Mouse (Mus musculus): ENCODE measurements at regions not wholly inside any gene's neighbourhood (a gene's known extent, or its start where the extent isn't known, plus 50 kb on each side); places are given as distances from the start of the nearest gene placed in this dataset.

DNA sequence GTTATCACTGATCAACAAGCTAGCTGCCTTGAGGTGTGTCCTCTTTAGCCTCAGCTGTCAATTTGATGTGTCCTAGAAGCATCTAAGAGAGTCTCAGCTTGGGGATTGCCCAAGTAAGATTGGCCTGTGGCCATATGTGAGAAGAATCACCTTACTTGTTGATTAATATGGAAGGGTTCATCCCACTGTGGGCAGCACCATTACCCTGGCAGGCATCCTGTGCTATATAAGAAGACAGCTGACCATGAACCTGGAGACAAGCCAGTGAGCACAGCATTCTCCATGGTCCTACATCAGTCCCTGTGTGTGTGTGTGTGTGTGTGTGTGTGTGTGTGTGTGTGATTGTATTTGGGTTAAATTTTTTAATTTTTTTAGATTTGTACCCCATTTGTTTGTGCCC, 178.6 kb downstream of the Hlx start:
- TF ChIP-seq CTCF (IDR thresholded peaks at IDR 0.05; ENCODE audit: borderline replicate concordance, extremely low read depth, insufficient read depth, insufficient read length) (no peak), POLR2A (IDR thresholded peaks at IDR 0.05; ENCODE audit: borderline replicate concordance, extremely low read depth, insufficient read depth, insufficient read length, poor library complexity, severe bottlenecking) (no peak)

Measured in brain, embryonic 14.5 days (tissue).